Mouse (Mus musculus): ENCODE results near the gene Nenf. TPM values are rescaled to one million over a fixed set of nuclear protein-coding genes. Genes with fewer than 3 reads are reported as not detected.

Nenf gene
- polyA plus RNA-seq, 1 experiment, result 38.2 TPM

GRCm38 (mm10) chr1:191283110-191284040, 34.6 kb downstream of the Nenf start:
- Histone ChIP-seq H3K27me3 (ENCODE audit: control insufficient read depth, insufficient read depth, low read length) (no peaks in the 10 kb centered on the region), H3K36me3 (ENCODE audit: control insufficient read depth, insufficient read depth, low read length) (no peaks in the 10 kb centered on the region), H3K27ac (ENCODE audit: control insufficient read depth, insufficient read depth, low read depth, low read length) (no peak overlapping the region), H3K4me1 (ENCODE audit: control insufficient read depth, insufficient read depth, low read length) (no peaks in the 10 kb centered on the region), H3K4me3 (ENCODE audit: control insufficient read depth, low read depth, low read length) (no peak overlapping the region)
- no peak for TF ChIP-seq POLR2A (IDR thresholded peaks at IDR 0.05; ENCODE audit: control insufficient read depth, low read depth, low read length)
- TF ChIP-seq CTCF (IDR thresholded peaks at IDR 0.05; ENCODE audit: control insufficient read depth, insufficient read depth, insufficient replicate concordance, low read depth, low read length), result no peak

- no peak overlapping the region for H3K4me3 ChIP-seq (ENCODE audit: control insufficient read depth, low read depth, low read length)
- no peaks in the 10 kb centered on the region for H3K36me3 ChIP-seq (ENCODE audit: control insufficient read depth, insufficient read depth, low read length)
- H3K27ac ChIP-seq (ENCODE audit: control insufficient read depth, insufficient read depth, low read depth, low read length), result no peak overlapping the region
- no peaks in the 10 kb centered on the region for H3K4me1 ChIP-seq (ENCODE audit: control insufficient read depth, insufficient read depth, low read length)
- TF ChIP-seq POLR2A (IDR thresholded peaks at IDR 0.05; ENCODE audit: control insufficient read depth, low read depth, low read length), result no peak
- H3K27me3 ChIP-seq (ENCODE audit: control insufficient read depth, insufficient read depth, low read length), result no peaks in the 10 kb centered on the region
Measured at GRCm38 (mm10) chr1:191282319-191282718, 35.7 kb downstream of the Nenf start.

GRCm38 (mm10) chr1:191281171-191281570, 36.8 kb downstream of the Nenf start:
- Histone ChIP-seq H3K27me3 (ENCODE audit: control insufficient read depth, insufficient read depth, low read length) (no peaks in the 10 kb centered on the region), H3K27ac (ENCODE audit: control insufficient read depth, insufficient read depth, low read depth, low read length) (no peak overlapping the region), H3K4me3 (ENCODE audit: control insufficient read depth, low read depth, low read length) (no peak overlapping the region), H3K36me3 (ENCODE audit: control insufficient read depth, insufficient read depth, low read length) (no peaks in the 10 kb centered on the region), H3K4me1 (ENCODE audit: control insufficient read depth, insufficient read depth, low read length) (no peaks in the 10 kb centered on the region)
- TF ChIP-seq POLR2A (IDR thresholded peaks at IDR 0.05; ENCODE audit: control insufficient read depth, low read depth, low read length) (no peak), CTCF (IDR thresholded peaks at IDR 0.05; ENCODE audit: control insufficient read depth, insufficient read depth, insufficient replicate concordance, low read depth, low read length) (no peak)

- Histone ChIP-seq H3K4me3 (ENCODE audit: control insufficient read depth, low read depth, low read length) (no peak overlapping the region), H3K36me3 (ENCODE audit: control insufficient read depth, insufficient read depth, low read length) (no peaks in the 10 kb centered on the region), H3K27ac (ENCODE audit: control insufficient read depth, insufficient read depth, low read depth, low read length) (no peak overlapping the region), H3K27me3 (ENCODE audit: control insufficient read depth, insufficient read depth, low read length) (no peaks in the 10 kb centered on the region), H3K4me1 (ENCODE audit: control insufficient read depth, insufficient read depth, low read length) (peaks cover 3% of the 10 kb centered on the region; the same call in 1 of the 2 replicates)
- TF ChIP-seq POLR2A (IDR thresholded peaks at IDR 0.05; ENCODE audit: control insufficient read depth, low read depth, low read length) (no peak), CTCF (IDR thresholded peaks at IDR 0.05; ENCODE audit: control insufficient read depth, insufficient read depth, insufficient replicate concordance, low read depth, low read length) (no peak)
Measured at GRCm38 (mm10) chr1:191278324-191278723, 39.7 kb downstream of the Nenf start.

GRCm38 (mm10) chr1:191277549-191278059, 40.4 kb downstream of the Nenf start:
- TF ChIP-seq CTCF (IDR thresholded peaks at IDR 0.05; ENCODE audit: control insufficient read depth, insufficient read depth, insufficient replicate concordance, low read depth, low read length), result no peak
- Histone ChIP-seq H3K36me3 (ENCODE audit: control insufficient read depth, insufficient read depth, low read length) (no peaks in the 10 kb centered on the region), H3K4me1 (ENCODE audit: control insufficient read depth, insufficient read depth, low read length) (peaks cover 3% of the 10 kb centered on the region; the same call in 1 of the 2 replicates), H3K4me3 (ENCODE audit: control insufficient read depth, low read depth, low read length) (no peak overlapping the region), H3K27ac (ENCODE audit: control insufficient read depth, insufficient read depth, low read depth, low read length) (no peak overlapping the region), H3K27me3 (ENCODE audit: control insufficient read depth, insufficient read depth, low read length) (no peaks in the 10 kb centered on the region)

- H3K36me3 ChIP-seq (ENCODE audit: control insufficient read depth, insufficient read depth, low read length), result no peaks in the 10 kb centered on the region
- no peak for TF ChIP-seq POLR2A (IDR thresholded peaks at IDR 0.05; ENCODE audit: control insufficient read depth, low read depth, low read length)
- no peak for TF ChIP-seq CTCF (IDR thresholded peaks at IDR 0.05; ENCODE audit: control insufficient read depth, insufficient read depth, insufficient replicate concordance, low read depth, low read length)
Measured at GRCm38 (mm10) chr1:191276181-191276580, 41.8 kb downstream of the Nenf start.

GRCm38 (mm10) chr1:191275527-191275926, 42.5 kb downstream of the Nenf start:
- Histone ChIP-seq H3K27me3 (ENCODE audit: control insufficient read depth, insufficient read depth, low read length) (no peaks in the 10 kb centered on the region), H3K27ac (ENCODE audit: control insufficient read depth, insufficient read depth, low read depth, low read length) (no peak overlapping the region), H3K4me3 (ENCODE audit: control insufficient read depth, low read depth, low read length) (peak overlapping the region; percentile 44; the same call in 1 of the 2 replicates), H3K4me1 (ENCODE audit: control insufficient read depth, insufficient read depth, low read length) (peaks cover 3% of the 10 kb centered on the region; the same call in 1 of the 2 replicates), H3K36me3 (ENCODE audit: control insufficient read depth, insufficient read depth, low read length) (no peaks in the 10 kb centered on the region)
- peak; percentile 92 for TF ChIP-seq CTCF (IDR thresholded peaks at IDR 0.05; ENCODE audit: control insufficient read depth, insufficient read depth, insufficient replicate concordance, low read depth, low read length)
- no peak for TF ChIP-seq POLR2A (IDR thresholded peaks at IDR 0.05; ENCODE audit: control insufficient read depth, low read depth, low read length)

More at GRCm38 (mm10) chr1:191276181-191276580, 41.8 kb downstream of the Nenf start:
- H3K27ac ChIP-seq (ENCODE audit: control insufficient read depth, insufficient read depth, low read depth, low read length), result no peak overlapping the region
- H3K27me3 ChIP-seq (ENCODE audit: control insufficient read depth, insufficient read depth, low read length), result no peaks in the 10 kb centered on the region
- no peak overlapping the region for H3K4me3 ChIP-seq (ENCODE audit: control insufficient read depth, low read depth, low read length)
- peaks cover 3% of the 10 kb centered on the region; the same call in 1 of the 2 replicates for H3K4me1 ChIP-seq (ENCODE audit: control insufficient read depth, insufficient read depth, low read length)
